Mouse (Mus musculus) forebrain, embryonic 13.5 days (tissue): ENCODE results near the gene Pkp4. TPM values are rescaled to one million over a fixed set of nuclear protein-coding genes. Genes with fewer than 3 reads are reported as not detected.

ENCODE experiments used
- ATAC-seq: fragments of 200-750 bp; cut with Nextera tagmentation; 2 replicates; pipeline ENCODE4 v1.8.0; 2017
- H3K27ac ChIP-seq: fragments of 300-500 bp; sonication (generic); 2 replicates; pipeline ENCODE4 v1.5.1; 2015; ENCODE audit warnings: inconsistent platforms, mild to moderate bottlenecking, moderate library complexity
- H3K27me3 ChIP-seq: fragments of 300-500 bp; sonication (generic); 2 replicates; pipeline ENCODE4 v1.6.1; 2015; ENCODE audit warnings: mild to moderate bottlenecking, inconsistent platforms
- H3K36me3 ChIP-seq: fragments of 300-500 bp; sonication (generic); 2 replicates; pipeline ENCODE4 v1.6.1; 2015; ENCODE audit warnings: mild to moderate bottlenecking, inconsistent platforms; ENCODE audit not compliant: poor library complexity, severe bottlenecking
- H3K4me1 ChIP-seq: fragments of 300-500 bp; sonication (generic); 2 replicates; pipeline ENCODE4 v1.6.1; 2015; ENCODE audit warnings: inconsistent platforms
- H3K4me2 ChIP-seq: fragments of 300-500 bp; sonication (generic); 2 replicates; pipeline ENCODE4 v1.6.1; 2015; ENCODE audit warnings: inconsistent platforms, mild to moderate bottlenecking, moderate library complexity
- H3K4me3 ChIP-seq: fragments of 300-500 bp; sonication (generic); 2 replicates; pipeline ENCODE4 v1.5.1; 2015; ENCODE audit warnings: mild to moderate bottlenecking, inconsistent platforms
- H3K9ac ChIP-seq: fragments of 300-500 bp; sonication (generic); 2 replicates; pipeline ENCODE4 v1.6.1; 2015; ENCODE audit warnings: mild to moderate bottlenecking, inconsistent platforms
- H3K9me3 ChIP-seq: fragments of 300-500 bp; sonication (generic); replicated peaks from 2 replicates; pipeline ENCODE4 v1.6.1; 2016; ENCODE audit warnings: inconsistent platforms
- WGBS: fragments of 180-500 bp; shearing (Covaris S2); methylation state at CpG from one replicate; pipeline ENCODE4 v1.1.7; 2015; 5-methylcytosine and 5-hydroxymethylcytosine counted together
- polyA plus RNA-seq: library from polyadenylated mRNA; unstranded; fragments of >200 nt; fragmentation: Nextera tagmentation; extraction: Ambion mirVana; gene quantifications from 2 replicates; pipeline ENCODE4 v1.2.1, GENCODE M21; 2015

Pkp4 gene
- polyA plus RNA-seq, 1 experiment from 2014 or later: 19.7 TPM

DNA sequence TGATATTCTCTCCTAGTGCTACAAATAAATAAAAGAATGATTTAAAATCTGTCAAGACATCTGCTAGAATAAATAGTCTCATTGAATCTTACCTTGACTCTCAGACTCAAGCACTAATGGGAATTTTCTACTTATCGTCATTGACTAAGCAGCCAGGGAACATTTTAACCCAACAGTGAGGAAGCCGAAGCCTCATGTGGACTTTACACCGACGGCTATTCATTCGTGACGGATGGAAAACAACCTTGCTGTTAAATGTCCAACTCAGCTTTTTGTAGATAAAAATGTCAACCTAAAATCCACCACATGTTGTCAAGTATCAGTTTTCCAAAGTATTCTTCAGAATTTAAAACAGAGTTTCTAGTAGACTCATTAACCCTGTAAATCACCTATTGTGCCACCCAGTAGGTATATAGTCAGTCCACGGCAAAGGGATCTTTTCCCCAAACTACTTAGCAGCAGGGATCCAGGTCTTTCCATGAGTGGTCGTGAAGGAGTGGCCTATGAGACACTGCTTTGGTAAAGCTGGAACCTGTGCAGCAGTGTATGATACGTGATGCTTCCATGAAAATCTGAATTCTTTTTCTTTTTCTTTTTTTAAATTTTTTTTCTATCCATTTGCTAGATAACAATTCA, 9.0 kb downstream of the Pkp4 start:
- WGBS: 75% methylated on average over 9 of the region's 9 CpGs
- no peaks in the 10 kb centered on the region for H3K36me3 ChIP-seq
- H3K4me2 ChIP-seq: no peak overlapping the region
- H3K4me1 ChIP-seq: no peaks in the 10 kb centered on the region
- ATAC-seq: no peak
- no peak overlapping the region for H3K27ac ChIP-seq
- H3K9ac ChIP-seq: no peak overlapping the region
- H3K27me3 ChIP-seq: no peaks in the 10 kb centered on the region
- H3K4me3 ChIP-seq: no peak overlapping the region
- no peaks in the 10 kb centered on the region for H3K9me3 ChIP-seq

DNA sequence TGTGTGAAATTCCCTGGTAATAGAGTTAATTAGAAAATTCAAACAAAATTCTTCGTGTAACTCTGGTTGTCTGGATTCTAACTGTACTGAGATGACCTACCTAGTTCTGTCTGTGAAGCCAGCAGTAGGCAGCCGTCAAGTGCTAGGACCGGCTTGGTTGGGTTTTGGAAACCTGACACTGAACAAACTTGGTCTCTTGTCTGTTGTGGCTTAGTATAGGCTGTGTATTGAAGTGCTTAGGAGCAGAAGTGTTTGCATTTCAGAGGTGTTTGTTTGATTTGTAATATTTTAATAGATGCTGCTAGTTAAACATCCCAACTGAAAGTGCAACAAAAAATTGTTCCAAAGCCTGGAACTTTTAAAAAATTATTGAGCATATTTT, 9.5 kb downstream of the Pkp4 start:
- no peak overlapping the region for H3K4me2 ChIP-seq
- no peak overlapping the region for H3K27ac ChIP-seq
- H3K36me3 ChIP-seq: no peaks in the 10 kb centered on the region
- no peaks in the 10 kb centered on the region for H3K9me3 ChIP-seq
- WGBS: 90% methylated on average over 3 of the region's 3 CpGs
- no peak for ATAC-seq
- no peaks in the 10 kb centered on the region for H3K27me3 ChIP-seq
- no peak overlapping the region for H3K4me3 ChIP-seq
- no peaks in the 10 kb centered on the region for H3K4me1 ChIP-seq
- no peak overlapping the region for H3K9ac ChIP-seq

DNA sequence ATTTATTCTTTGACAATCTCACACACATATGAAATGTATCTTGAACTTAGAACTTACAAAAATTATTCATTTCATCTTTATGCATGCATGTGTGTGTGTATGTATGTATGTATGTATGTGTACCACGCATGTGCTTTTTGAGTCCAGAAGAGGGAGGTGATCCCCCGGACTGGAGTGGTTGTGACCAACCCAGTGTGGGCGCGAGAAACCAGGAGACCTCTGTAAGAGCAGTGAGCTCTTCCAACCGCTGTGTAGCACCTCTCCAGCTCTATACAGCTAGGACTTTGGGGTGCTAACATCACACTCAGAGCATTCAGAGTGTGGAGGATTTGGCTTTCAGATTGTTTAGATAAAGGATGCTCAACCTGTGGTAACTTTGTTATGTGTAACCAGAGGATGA, 9.9 kb downstream of the Pkp4 start:
- Histone ChIP-seq H3K27ac (no peak overlapping the region), H3K9me3 (no peaks in the 10 kb centered on the region), H3K4me1 (no peaks in the 10 kb centered on the region), H3K27me3 (no peaks in the 10 kb centered on the region), H3K4me3 (no peak overlapping the region), H3K36me3 (no peaks in the 10 kb centered on the region), H3K9ac (no peak overlapping the region), H3K4me2 (no peak overlapping the region)
- 96% methylated on average over 5 of the region's 5 CpGs for WGBS
- no peak for ATAC-seq

DNA sequence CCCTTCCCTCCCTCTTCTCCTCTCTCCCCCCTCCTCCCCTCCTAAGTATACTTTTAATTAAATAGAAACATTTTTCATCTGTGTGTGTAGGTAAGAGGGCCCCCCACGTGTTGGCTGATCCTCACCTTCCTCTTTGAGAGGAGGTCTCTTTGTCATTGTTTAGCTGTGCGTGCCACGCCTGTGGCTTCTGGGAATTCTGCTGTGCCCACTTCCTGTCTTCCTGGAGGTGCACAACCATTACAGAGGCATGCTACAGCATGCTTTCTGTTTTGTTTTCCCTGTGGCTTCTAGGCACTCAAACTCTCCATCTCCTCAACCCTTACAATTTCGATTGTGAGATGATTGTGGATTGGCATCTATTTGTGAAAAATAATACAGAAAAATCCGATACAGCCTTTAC, 10.9 kb downstream of the Pkp4 start:
- Histone ChIP-seq H3K4me3 (no peak overlapping the region), H3K27me3 (no peaks in the 10 kb centered on the region), H3K4me1 (no peaks in the 10 kb centered on the region), H3K36me3 (no peaks in the 10 kb centered on the region), H3K9ac (no peak overlapping the region), H3K27ac (no peak overlapping the region), H3K9me3 (no peaks in the 10 kb centered on the region), H3K4me2 (no peak overlapping the region)
- no peak for ATAC-seq
- WGBS: 86% methylated on average over 5 of the region's 5 CpGs

DNA sequence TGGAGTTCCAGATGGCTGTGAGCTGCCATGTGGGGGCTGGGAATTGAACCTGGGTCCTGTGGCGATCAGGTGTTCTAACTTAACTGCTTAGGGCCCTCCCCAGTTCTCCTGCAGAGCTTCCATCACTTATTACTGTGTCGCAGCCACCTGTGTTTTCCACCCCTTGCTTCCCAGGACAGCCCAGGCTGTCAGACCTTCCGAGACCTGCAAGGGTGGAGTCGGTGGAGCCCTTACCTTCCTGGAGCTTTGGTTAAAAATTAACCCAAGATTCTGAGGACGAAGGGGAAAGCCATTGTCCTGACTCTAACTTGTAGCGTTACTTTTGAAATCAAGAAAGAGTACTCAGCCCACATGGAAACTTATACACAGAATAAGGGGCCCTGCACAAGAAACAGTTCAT, 15.3 kb downstream of the Pkp4 start:
- 94% methylated on average over 6 of the region's 6 CpGs for WGBS
- no peak overlapping the region for H3K4me2 ChIP-seq
- H3K9me3 ChIP-seq: no peaks in the 10 kb centered on the region
- H3K9ac ChIP-seq: no peak overlapping the region
- no peaks in the 10 kb centered on the region for H3K36me3 ChIP-seq
- H3K4me1 ChIP-seq: peaks cover 9% of the 10 kb centered on the region; the same call in 1 of the 2 replicates
- no peak overlapping the region for H3K27ac ChIP-seq
- H3K4me3 ChIP-seq: no peak overlapping the region
- H3K27me3 ChIP-seq: no peaks in the 10 kb centered on the region
- ATAC-seq: no peak

DNA sequence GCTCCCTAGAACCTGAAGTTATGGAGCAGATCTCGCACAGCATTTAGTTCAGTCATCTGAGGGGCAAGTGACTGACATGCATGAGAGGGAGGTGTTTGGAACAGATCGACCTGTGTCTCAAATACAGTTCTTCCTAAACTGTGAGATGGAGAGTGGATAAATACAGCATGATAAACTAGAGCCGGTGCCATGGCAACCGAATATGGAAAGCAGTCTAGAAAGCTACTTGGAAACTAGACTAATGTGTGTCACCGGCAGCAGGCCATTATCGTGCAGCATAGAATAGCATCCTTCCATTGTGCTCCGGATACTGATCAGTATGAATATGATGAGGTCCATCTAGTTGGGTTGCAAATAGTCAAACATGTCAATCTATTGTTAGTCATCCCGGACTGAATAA, 17.5 kb downstream of the Pkp4 start:
- Histone ChIP-seq H3K36me3 (no peaks in the 10 kb centered on the region), H3K27me3 (no peaks in the 10 kb centered on the region), H3K27ac (no peak overlapping the region), H3K4me1 (peaks cover 9% of the 10 kb centered on the region; the same call in 1 of the 2 replicates), H3K9me3 (no peaks in the 10 kb centered on the region), H3K4me2 (no peak overlapping the region), H3K4me3 (no peak overlapping the region), H3K9ac (no peak overlapping the region)
- WGBS: 80% methylated on average over 8 of the region's 8 CpGs
- peak; percentile 62 for ATAC-seq

DNA sequence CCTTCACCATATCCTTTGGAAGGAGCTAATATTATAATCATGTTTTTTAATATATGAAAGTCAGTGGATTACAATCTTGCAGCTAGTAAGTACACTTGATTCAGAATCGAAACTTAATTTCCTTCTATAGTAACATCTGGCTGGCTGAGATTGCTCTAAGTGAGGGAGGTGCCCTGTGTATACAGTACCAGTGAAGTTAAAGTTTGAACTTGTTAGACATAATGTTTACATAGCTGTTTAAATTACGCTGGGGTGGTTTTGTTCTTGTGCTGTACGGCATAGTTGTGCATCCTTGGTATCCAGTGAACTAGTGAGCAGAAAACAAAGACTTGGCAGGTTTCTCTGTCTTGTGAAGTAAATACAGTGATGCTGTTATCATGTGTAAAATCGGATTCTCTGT, 18.3 kb downstream of the Pkp4 start:
- Histone ChIP-seq H3K9ac (no peak overlapping the region), H3K27me3 (no peaks in the 10 kb centered on the region), H3K27ac (no peak overlapping the region), H3K9me3 (no peaks in the 10 kb centered on the region), H3K4me3 (no peak overlapping the region), H3K4me1 (peaks cover 9% of the 10 kb centered on the region; the same call in 1 of the 2 replicates), H3K36me3 (no peaks in the 10 kb centered on the region), H3K4me2 (no peak overlapping the region)
- WGBS: 78% methylated on average over 4 of the region's 4 CpGs
- ATAC-seq: no peak

DNA sequence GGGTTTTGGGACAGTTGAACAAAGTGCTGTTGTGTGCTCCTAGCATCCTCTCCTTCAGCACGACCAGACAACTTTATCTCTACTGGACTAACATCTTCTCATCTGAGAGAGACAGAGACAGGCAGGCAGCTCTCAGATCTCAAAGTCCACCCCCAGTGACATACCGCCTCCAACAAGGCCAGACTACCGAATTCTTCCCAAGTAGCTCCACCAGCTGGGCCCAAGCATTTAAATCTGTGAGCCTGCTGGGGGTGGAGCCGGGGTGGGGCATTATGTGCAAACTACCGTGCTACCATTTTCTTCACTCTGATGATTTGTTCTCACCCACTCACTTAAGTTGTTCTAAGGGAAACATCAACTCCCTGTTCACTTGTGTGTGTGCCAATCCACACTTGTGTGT, 18.8 kb downstream of the Pkp4 start:
- WGBS: 69% methylated on average over 5 of the region's 5 CpGs
- ATAC-seq: no peak
- no peaks in the 10 kb centered on the region for H3K36me3 ChIP-seq

DNA sequence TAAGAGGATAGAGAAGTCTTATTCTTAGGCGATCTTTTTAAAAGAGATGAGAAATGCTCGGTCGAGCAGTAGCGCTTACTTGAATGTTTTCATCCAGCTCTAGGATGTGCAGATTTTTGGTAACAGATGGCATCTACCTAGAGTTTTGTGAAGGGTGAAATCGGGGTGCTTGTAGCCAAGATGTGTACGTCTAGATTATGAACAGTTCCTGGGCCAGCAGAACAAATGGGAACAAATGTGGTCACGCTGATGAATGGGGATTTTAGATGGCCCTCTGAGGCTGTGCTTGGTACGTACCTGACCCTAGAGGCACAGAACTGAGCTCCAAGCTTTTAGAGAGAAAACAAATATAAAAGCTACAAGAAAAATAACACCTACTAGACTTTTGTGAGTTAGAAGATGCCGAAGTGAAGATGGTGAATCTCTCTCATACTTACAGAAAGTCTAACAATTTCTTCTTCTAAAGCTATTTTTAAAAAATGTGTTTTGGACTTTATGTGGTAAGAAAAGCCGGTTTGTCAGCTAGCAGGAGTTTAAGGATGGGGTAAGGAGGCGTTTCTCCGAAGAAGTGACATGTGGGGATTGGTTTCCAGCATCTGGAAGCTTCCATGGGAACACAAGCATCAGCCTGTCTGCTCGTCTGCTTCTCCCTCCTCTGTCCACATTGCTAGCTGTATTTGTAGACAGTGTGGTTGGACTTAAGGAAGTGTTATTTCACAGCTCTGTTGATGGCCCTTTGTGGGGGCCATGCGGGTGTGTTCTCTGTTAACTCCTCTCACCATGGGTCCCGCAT, 20.9 kb downstream of the Pkp4 start:
- H3K9ac ChIP-seq: no peak overlapping the region
- H3K4me2 ChIP-seq: no peak overlapping the region
- no peak overlapping the region for H3K4me3 ChIP-seq
- H3K27me3 ChIP-seq: no peaks in the 10 kb centered on the region
- no peaks in the 10 kb centered on the region for H3K36me3 ChIP-seq
- no peak overlapping the region for H3K27ac ChIP-seq
- H3K9me3 ChIP-seq: no peaks in the 10 kb centered on the region
- no peak for ATAC-seq
- 86% methylated on average over 15 of the region's 15 CpGs for WGBS
- H3K4me1 ChIP-seq: peaks cover 9% of the 10 kb centered on the region; the same call in 1 of the 2 replicates

More for the DNA sequence above, 18.8 kb downstream of the Pkp4 start:
- peaks cover 9% of the 10 kb centered on the region; the same call in 1 of the 2 replicates for H3K4me1 ChIP-seq
- no peak overlapping the region for H3K4me3 ChIP-seq
- no peaks in the 10 kb centered on the region for H3K27me3 ChIP-seq
- H3K4me2 ChIP-seq: no peak overlapping the region
- no peak overlapping the region for H3K27ac ChIP-seq
- H3K9ac ChIP-seq: no peak overlapping the region
- no peaks in the 10 kb centered on the region for H3K9me3 ChIP-seq

DNA sequence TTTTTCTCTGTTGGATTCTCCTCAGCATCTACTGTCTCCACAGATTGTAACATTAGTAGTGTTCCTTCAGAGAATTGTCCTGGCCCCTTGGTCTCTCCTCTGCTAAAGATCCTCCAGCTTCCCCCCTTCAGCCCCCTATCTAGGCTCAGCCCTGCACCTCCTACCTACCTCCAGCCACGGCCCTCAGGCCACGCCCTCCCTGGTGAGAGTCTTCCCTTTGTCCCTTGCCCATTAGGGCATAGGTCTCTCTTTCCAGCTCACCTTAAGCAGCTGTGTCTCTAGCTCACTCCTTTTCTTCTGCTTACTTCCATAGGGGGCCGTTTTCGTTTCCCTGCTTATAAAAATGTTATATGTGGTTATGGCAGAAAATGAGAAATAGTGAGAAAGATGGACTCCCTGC, 22.9 kb downstream of the Pkp4 start:
- Histone ChIP-seq H3K36me3 (peaks cover 6% of the 10 kb centered on the region; the same call in 1 of the 2 replicates), H3K9me3 (no peaks in the 10 kb centered on the region), H3K4me3 (no peak overlapping the region), H3K4me2 (no peak overlapping the region), H3K27ac (no peak overlapping the region), H3K9ac (no peak overlapping the region), H3K4me1 (peaks cover 3% of the 10 kb centered on the region; the same call in 1 of the 2 replicates), H3K27me3 (no peaks in the 10 kb centered on the region)
- no peak for ATAC-seq
- 77% methylated on average over 4 of the region's 4 CpGs for WGBS

DNA sequence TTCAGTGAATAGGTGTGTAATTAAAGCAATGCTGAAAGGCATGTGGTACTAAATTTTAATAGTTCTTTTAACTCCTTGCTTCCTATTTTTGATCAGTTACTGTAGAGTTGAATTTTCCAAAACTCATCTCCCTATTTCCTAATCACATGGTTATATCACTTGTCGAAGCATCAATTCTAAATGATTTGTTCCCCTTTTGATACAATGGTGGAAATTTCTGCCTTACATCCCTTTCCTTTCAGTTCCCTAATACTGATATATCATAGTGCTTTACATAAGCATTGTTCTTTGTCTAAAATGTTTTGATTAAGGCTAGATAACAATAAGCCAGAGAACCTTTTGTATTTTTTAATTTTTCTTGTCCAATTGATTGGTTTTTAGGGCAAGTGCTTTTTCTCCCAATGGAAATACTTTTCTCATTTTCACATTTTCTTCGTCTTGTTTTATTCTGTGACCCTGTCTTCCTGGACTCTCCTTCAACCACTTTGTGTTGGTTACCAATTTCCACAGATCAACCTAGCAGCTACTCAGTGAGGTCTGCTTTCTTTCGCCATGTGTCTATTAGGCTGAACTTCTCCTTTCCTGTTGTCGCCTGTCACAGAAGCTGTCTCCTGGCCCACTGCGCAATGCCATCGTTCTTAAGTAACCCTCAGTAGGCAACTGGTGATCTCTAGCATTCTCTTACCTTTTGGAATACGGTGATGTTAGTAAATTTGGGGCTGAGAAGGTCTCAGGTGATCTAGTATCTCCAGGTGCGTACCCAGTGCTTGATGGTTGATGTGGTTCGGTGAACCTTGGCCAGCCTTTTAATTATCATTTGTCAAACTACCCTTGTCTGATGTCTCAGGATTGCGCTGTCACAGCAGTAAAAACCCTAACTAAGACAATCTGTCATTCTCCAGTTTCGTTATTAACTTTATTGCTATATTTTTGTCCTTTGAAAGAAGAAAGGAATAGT, 23.7 kb downstream of the Pkp4 start:
- ATAC-seq: no peak
- Histone ChIP-seq H3K36me3 (peaks cover 6% of the 10 kb centered on the region; the same call in 1 of the 2 replicates), H3K9ac (no peak overlapping the region), H3K4me1 (no peaks in the 10 kb centered on the region), H3K9me3 (no peaks in the 10 kb centered on the region), H3K27me3 (no peaks in the 10 kb centered on the region), H3K4me3 (no peak overlapping the region), H3K4me2 (no peak overlapping the region), H3K27ac (no peak overlapping the region)
- 95% methylated on average over 11 of the region's 11 CpGs for WGBS

DNA sequence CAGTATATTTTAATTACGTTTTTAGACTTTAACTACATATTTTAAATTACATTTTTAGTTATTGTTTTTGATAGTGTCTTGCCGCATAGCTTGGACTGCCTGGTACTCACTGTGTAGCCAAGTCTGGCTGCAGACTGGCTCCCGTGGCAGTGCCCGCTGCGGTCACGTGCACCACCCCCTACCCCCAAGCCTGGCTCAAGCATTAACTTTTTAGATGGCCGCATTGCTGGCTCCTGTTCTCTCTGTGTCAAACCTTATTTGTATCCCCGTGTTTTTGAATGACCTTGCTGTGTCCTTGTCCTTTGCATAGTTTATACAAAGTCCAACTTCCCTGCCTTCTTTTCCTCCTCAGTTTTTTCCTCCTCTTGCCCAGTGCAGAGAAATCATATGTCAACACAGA, 25.5 kb downstream of the Pkp4 start:
- no peaks in the 10 kb centered on the region for H3K9me3 ChIP-seq
- H3K36me3 ChIP-seq: peaks cover 6% of the 10 kb centered on the region; the same call in 1 of the 2 replicates
- H3K27ac ChIP-seq: no peak overlapping the region
- no peak overlapping the region for H3K4me2 ChIP-seq
- H3K4me3 ChIP-seq: no peak overlapping the region
- no peak overlapping the region for H3K9ac ChIP-seq
- H3K27me3 ChIP-seq: no peaks in the 10 kb centered on the region
- no peak for ATAC-seq
- 97% methylated on average over 8 of the region's 8 CpGs for WGBS
- H3K4me1 ChIP-seq: peaks cover under 1% of the 10 kb centered on the region; the same call in 1 of the 2 replicates
